Mouse (Mus musculus) regulatory T cell (primary cell): Measurements from ENCODE around the gene Fam241b.

Source experiments
- in situ Hi-C: fragments of 300-600 bp; cut with MboI, MseI; formaldehyde crosslinking; loops from one replicate; pipeline ENCODE4 v1.15.1; 2025; ENCODE audit warnings: high pct_unique_total_duplicates

Fam241b gene

GRCm38 (mm10) chr10:62132691-62133281 lies 10.9 kb downstream of the Fam241b start, which contains the start of gene Neurog3:
Gene Neurog3 (plus strand): TSS chr10:62133090.
- in situ Hi-C loops: no loop called here

DNA sequence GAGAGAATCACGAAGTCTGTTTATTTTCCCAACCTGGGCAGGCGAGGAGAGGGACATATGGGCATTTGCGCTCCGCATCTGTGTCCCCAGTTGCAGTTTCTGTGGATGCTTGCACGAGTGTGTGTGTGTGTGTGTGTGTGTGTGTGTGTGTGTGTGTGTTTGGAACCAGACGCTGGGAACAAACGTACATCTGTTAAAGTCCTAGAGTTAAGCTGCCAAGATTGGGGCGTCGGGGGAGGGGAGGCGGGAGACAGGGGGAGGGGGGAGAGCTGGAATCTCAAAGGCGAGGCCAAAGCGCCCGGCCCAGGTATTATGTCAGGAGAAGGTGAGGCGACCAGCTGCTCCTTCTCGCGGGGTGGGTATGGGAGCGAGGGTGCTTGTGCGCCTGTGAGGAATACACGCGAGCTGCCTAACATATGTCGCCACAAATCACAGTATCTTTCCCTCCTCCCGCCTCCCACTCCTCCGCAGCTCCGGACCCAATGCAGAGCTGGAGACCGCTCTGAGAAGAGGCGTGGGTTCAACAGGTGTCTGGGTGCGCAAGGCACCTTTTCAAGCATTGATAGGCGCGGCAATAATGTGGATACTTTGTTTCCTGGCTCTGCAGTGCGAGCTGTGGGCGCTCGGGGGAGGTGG lies 15.3 kb downstream of the Fam241b start:
- in situ Hi-C loops: no loop called here

GRCm38 (mm10) chr10:62127711-62128231 lies 15.9 kb downstream of the Fam241b start:
- in situ Hi-C loops: no loop called here

DNA sequence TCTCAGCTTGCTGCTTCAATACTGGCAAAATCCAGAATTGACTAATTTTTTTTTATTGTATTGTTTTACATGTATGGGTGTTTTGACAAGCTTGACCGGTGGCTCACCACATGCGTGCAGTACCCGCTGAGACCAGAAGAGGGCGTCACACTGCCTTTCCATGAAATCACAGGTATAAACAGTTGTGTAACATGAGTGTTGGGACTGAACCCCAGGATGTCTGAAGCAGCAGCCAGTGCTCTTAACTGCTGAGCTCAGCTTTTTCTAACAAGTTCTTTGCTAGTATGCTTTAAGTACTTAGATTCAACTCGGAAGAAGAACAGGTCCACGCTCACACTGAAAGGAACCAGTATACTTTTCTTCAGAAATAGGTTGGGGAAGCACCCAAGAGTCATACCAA lies 16.6 kb downstream of the Fam241b start:
- in situ Hi-C loops: no loop called here

GRCm38 (mm10) chr10:62113865-62114647 lies 29.7 kb downstream of the Fam241b start:
- in situ Hi-C loops: loop anchor here (10.0 kb wide), 1 partner anchor 421 kb away; no protein-coding TSS in a partner anchor

- in situ Hi-C loops: loop anchor here (10.0 kb wide), 1 partner anchor 424 kb away; no protein-coding TSS in a partner anchor
These were observed 32.5 kb downstream of the Fam241b start for GRCm38 (mm10) chr10:62111207-62111576.

DNA sequence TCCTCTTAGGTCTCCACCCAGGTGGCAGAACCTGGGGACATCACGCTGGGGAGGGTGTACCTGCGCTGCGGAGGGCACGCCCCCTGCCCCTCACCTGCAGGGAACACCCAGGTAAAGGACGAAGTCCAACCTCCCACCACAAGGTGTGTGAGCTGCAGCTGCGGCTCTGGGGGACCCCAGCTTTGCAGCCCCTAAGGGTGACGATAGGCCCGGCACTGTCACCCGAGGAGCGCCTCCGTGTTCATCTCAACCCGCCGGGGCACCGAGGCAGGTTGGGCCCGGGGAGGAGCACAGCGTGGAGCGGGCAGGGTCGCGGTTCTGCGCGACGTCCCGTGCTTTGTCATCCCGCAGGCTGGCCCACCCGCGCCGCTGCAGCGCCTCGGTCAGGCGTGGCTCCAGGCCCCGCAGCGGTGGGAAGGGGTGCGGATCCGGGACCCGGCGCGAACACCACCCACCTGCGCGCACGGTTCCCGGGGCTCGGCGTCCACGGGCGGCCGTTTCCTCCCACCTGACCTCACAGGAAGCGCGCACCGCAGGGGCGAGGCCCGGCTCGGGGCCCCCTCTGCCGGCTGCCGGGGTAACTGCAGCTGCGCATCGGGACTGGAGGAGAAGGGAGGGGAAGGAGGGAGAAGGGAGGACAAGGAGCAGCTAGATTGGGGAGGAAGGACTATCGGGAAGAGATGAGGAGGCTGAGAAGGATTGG lies 33.1 kb downstream of the Fam241b start:
- in situ Hi-C loops: loop anchor here (10.0 kb wide), 1 partner anchor 424 kb away; no protein-coding TSS in a partner anchor

DNA sequence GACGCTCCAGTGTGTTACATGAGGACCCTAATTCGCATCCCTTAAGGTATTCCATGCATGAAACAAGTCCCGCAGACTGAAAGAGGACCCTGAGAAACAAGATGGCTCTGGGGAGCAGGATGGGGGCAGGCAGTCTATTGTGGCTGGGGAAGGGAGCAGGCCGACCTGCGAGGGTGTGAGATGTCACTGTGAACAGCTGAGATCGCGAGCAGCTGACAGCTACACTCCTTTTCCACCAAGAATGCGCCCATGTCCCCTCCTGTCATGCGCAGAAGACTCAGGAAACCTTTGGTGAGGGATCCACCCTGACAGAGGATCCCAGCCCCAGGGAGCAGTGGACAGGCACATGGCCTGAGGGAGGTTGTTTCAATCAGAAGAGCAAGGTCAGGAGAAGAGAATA lies 36.7 kb downstream of the Fam241b start:
- in situ Hi-C loops: loop anchor here (5.0 kb wide), 1 partner anchor 75 kb away; no protein-coding TSS in a partner anchor

GRCm38 (mm10) chr10:62104835-62105576 lies 38.7 kb downstream of the Fam241b start:
- in situ Hi-C loops: loop anchor here (5.0 kb wide), 1 partner anchor 77 kb away; no protein-coding TSS in a partner anchor

- in situ Hi-C loops: no loop called here
These were observed 41.9 kb downstream of the Fam241b start for GRCm38 (mm10) chr10:62101504-62102439.

- in situ Hi-C loops: no loop called here
These were observed 43.8 kb downstream of the Fam241b start for GRCm38 (mm10) chr10:62099749-62100403.

GRCm38 (mm10) chr10:62094401-62094800 lies 49.3 kb downstream of the Fam241b start:
- in situ Hi-C loops: no loop called here

DNA sequence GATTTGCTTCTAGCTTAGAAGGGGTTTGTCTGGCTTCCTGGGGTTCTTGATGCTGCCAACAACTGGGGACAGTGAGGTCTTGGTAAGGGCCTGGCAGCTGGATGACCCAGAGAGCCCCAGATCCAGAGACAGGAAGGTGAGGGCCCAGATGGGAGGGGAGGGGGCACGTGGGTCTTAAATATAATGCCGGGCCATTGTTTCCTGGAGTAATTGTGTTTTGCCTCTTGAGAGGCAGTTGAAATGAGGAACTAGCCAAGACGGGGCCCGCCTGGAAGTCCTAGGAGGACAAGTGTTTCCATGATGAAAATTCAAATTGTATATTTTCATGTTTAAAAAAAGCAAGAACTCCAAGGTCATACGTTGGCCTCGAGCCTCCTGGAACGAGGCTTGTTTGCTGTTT lies 49.8 kb downstream of the Fam241b start:
- in situ Hi-C loops: no loop called here

GRCm38 (mm10) chr10:62089486-62089885 lies 54.2 kb downstream of the Fam241b start:
- in situ Hi-C loops: no loop called here

GRCm38 (mm10) chr10:62089071-62089470 lies 54.6 kb downstream of the Fam241b start:
- in situ Hi-C loops: no loop called here

DNA sequence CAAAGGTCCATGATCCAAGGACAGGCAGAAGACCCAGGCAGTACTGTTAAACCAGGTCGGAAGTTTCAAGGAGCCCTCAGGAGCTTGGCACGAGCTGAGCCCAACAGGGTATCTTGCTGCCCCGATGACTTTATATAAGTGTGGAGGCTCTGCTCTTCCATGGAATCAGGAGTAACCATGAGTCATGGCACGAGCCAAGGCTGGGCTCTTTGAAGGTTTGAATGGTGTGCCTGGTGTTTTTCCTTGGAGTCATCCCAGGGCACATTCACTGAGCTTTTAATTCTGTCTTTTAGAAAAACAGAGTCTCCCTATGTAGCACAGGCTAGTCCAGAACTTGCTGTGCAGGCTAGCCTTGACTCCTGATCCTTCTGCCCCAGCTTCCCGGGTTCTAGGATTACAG lies 55.3 kb downstream of the Fam241b start:
- in situ Hi-C loops: no loop called here

DNA sequence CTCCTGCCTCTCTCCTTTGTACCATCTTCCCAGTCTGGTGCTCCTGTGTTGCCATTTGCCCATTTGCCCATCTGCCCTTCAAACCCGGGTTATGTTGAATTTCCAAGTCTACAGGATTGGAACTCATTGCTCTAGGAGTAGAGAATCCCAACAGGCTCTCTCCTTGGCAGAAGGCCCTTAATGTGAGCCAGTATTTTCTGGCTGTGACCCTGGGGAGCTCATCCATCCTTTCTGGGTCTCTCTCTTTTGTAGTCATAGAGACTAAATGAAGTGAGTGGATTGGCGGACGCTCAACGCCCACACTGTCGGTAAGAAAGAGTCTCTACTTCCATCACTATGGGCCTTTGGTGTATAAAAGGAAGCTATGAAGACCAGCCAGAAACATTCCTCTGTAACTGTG lies 56.9 kb downstream of the Fam241b start:
- in situ Hi-C loops: no loop called here

- in situ Hi-C loops: no loop called here
These were observed 57.7 kb downstream of the Fam241b start for GRCm38 (mm10) chr10:62086044-62086443.
